In genomic region chr2:20932748-20933313, GRCm38 (mm10) we compare ENCODE assay signal across 23 mouse cellular contexts. TPM values are rescaled to one million over a fixed set of nuclear protein-coding genes. Genes with fewer than 3 reads are reported as not detected.
A peak's percentile ranks its signal among the peaks of the same experiment; 100 is the strongest.
DNase-seq lines count a peak whose midpoint lies in the region; ATAC-seq and TF ChIP-seq lines count a peak whose summit lies in the region.
"Had no signal": no experiment of that assay in that cellular context is flagged by ENCODE, and none has a peak within 500 bp of the region (broad histone marks: within the 10 kb centered on the region; RNA-seq: fewer than 3 reads in every experiment).

No protein-coding gene starts in this region.

- DNase-seq in frontal cortex, postnatal 14 days (ENCODE audit: low spot score in 2 of 2): no peak
- peak; percentile 16 for DNase-seq in limb, embryonic 11.5 days (ENCODE audit: low spot score)
- no peak for DNase-seq in limb, embryonic 10.5 days (ENCODE audit: low spot score)
- no peak for DNase-seq in ES-E14 (ENCODE audit: low read depth, low spot score)
- no peak for DNase-seq in spleen, adult 18-20 months
- DNase-seq: adrenal gland, postnatal 14 days; B cell, adult 2 months; cerebellum, postnatal 14 days; heart, adult 18-20 months; heart, postnatal 36 days; kidney, adult 18-20 months; kidney, postnatal 10 days; lung, postnatal 36 days had no signal

- H3K27ac ChIP-seq in limb, embryonic 11.5 days (replicated peaks; ENCODE audit: low read depth, low read length): no peak overlapping the region
- no peak overlapping the region for H3K27ac ChIP-seq in limb, embryonic 10.5 days
- peak overlapping the region; percentile 61; the same call in 1 of the 2 replicates for H3K27ac ChIP-seq in ES-E14 (ENCODE audit: insufficient read depth, low read depth, low read length, poor library complexity, severe bottlenecking)
- H3K27ac ChIP-seq: embryonic facial prominence, embryonic 12.5 days; hindbrain, embryonic 14.5 days; liver, embryonic 14.5 days; lung, embryonic 15.5 days; midbrain, embryonic 12.5 days; stomach, postnatal 0 days had no signal

- H3K9me3 ChIP-seq in limb, embryonic 11.5 days (ENCODE audit: control insufficient read depth, low read length): no peaks in the 10 kb centered on the region
- no peaks in the 10 kb centered on the region for H3K9me3 ChIP-seq in limb, embryonic 10.5 days (replicated peaks)
- H3K9me3 ChIP-seq in ES-E14 (ENCODE audit: control insufficient read depth, insufficient read depth, low read depth, low read length): no peaks in the 10 kb centered on the region
- H3K9me3 ChIP-seq: embryonic facial prominence, embryonic 12.5 days; lung, embryonic 15.5 days; midbrain, embryonic 12.5 days had no signal

- H3K4me2 ChIP-seq in limb, embryonic 11.5 days (ENCODE audit: low read depth, severe bottlenecking): no peak overlapping the region
- H3K4me2 ChIP-seq: embryonic facial prominence, embryonic 12.5 days; hindbrain, embryonic 14.5 days; lung, embryonic 15.5 days; midbrain, embryonic 12.5 days had no signal

- ATAC-seq in frontal cortex, adult (ENCODE audit: low TSS enrichment): peak; percentile 62
- no peak for ATAC-seq in limb, embryonic 11.5 days (ENCODE audit: insufficient number of reproducible peaks, low FRiP score, low TSS enrichment, low read depth)
- 0 out of 2 replicates have a peak, but pooled peaks have one; percentile 38 for ATAC-seq in megakaryocyte-erythroid progenitor cell, adult 5-6 weeks (replicated peaks; ENCODE audit: low FRiP score, low TSS enrichment, poor library complexity, severe bottlenecking)
- ATAC-seq: inflammation-experienced regulatory T-cells, adult 6 months had no signal

- no peaks in the 10 kb centered on the region for H3K36me3 ChIP-seq in limb, embryonic 11.5 days (ENCODE audit: control insufficient read depth, insufficient read depth, low read length)
- H3K36me3 ChIP-seq in limb, embryonic 10.5 days: no peaks in the 10 kb centered on the region
- H3K36me3 ChIP-seq in ES-E14 (ENCODE audit: control insufficient read depth, insufficient read depth, low read length, poor library complexity, severe bottlenecking): no peaks in the 10 kb centered on the region
- H3K36me3 ChIP-seq: embryonic facial prominence, embryonic 12.5 days; lung, embryonic 15.5 days had no signal

- in situ Hi-C loops in ES-E14 (cut with MboI; ENCODE audit: low sequenced_read_pairs in 2 of 2, unreplicated experiment in 2 of 2): no loop called here

- no peaks in the 10 kb centered on the region; the same call in 1 of the 2 replicates for H3K4me1 ChIP-seq in limb, embryonic 11.5 days (ENCODE audit: control insufficient read depth, insufficient read depth, low read length)
- peaks cover 21% of the 10 kb centered on the region for H3K4me1 ChIP-seq in limb, embryonic 10.5 days
- peaks cover 20 to 31% of the 10 kb centered on the region in 2 experiments for H3K4me1 ChIP-seq in ES-E14 (ENCODE audit: control insufficient read depth in 2 of 2, insufficient read depth in 2 of 2, low read length in 2 of 2, poor library complexity in 1 of 2)
- H3K4me1 ChIP-seq: embryonic facial prominence, embryonic 12.5 days had no signal

- no peaks in the 10 kb centered on the region for H3K27me3 ChIP-seq in limb, embryonic 11.5 days (ENCODE audit: control insufficient read depth, insufficient read depth, low read length)
- H3K27me3 ChIP-seq in limb, embryonic 10.5 days (ENCODE audit: low read depth, poor library complexity, severe bottlenecking): no peaks in the 10 kb centered on the region
- H3K27me3 ChIP-seq: CH12.LX; embryonic facial prominence, embryonic 12.5 days; lung, embryonic 15.5 days; midbrain, embryonic 12.5 days had no signal

- WGBS in limb, embryonic 11.5 days: 88% methylated on average over 8 of the region's 8 CpGs
- WGBS in limb, embryonic 10.5 days: 89% methylated on average over 8 of the region's 8 CpGs

- H3K9ac ChIP-seq in limb, embryonic 11.5 days (ENCODE audit: low read length): no peak overlapping the region
- H3K9ac ChIP-seq in ES-E14 (ENCODE audit: insufficient read depth, low read depth, low read length, poor library complexity, severe bottlenecking): no peak overlapping the region
- H3K9ac ChIP-seq: embryonic facial prominence, embryonic 12.5 days; hindbrain, embryonic 14.5 days; liver, embryonic 14.5 days; lung, embryonic 15.5 days; midbrain, embryonic 12.5 days had no signal

- H3K4me3 ChIP-seq in limb, embryonic 11.5 days (ENCODE audit: low read depth, low read length): no peak overlapping the region
- H3K4me3 ChIP-seq in limb, embryonic 10.5 days: no peak overlapping the region
- no peak overlapping the region for H3K4me3 ChIP-seq in ES-E14 (ENCODE audit: insufficient read depth in 1 of 2, low read depth in 1 of 2, low read length in 2 of 2, poor library complexity in 1 of 2, severe bottlenecking in 1 of 2)
- H3K4me3 ChIP-seq: embryonic facial prominence, embryonic 12.5 days; lung, embryonic 15.5 days; midbrain, embryonic 12.5 days had no signal

TF ChIP-seq in ES-E14, 5 proteins besides CTCF, POLR2A, EP300 and RAD21:
- no peak for TF ChIP-seq ZC3H11A (IDR thresholded peaks at IDR 0.05; ENCODE audit: borderline replicate concordance, low read depth, low read length)
- TF ChIP-seq ZNF384 (IDR thresholded peaks at IDR 0.05; ENCODE audit: low read depth, low read length): no peak
- no peak for TF ChIP-seq HCFC1 (IDR thresholded peaks at IDR 0.05; ENCODE audit: borderline replicate concordance, insufficient read depth, low read length)
- TF ChIP-seq CHD2 (IDR thresholded peaks at IDR 0.05; ENCODE audit: low read depth, low read length): no peak

RNA-seq across cellular contexts. Expression of gene Arhgap21, which starts 35.9 kb away (rescaled TPM):
- polyA plus RNA-seq in limb, embryonic 11.5 days (2014; fragmentation: Nextera tagmentation; extraction: Ambion mirVana): 16.3 and 16.9 TPM in 2 replicates
- polyA plus RNA-seq in limb, embryonic 10.5 days (2016; fragmentation: Nextera tagmentation; extraction: Ambion mirVana): 12.9 and 13.6 TPM in 2 replicates
- 35.6 and 40.1 TPM in 2 replicates for total RNA-seq in ES-E14 (2012; rRNA removed)
- 54.8 and 57.8 TPM in 2 replicates for total RNA-seq in megakaryocyte-erythroid progenitor cell, adult 5-6 weeks (2014; fragmentation: Nextera tagmentation)
- 28.3 and 32.9 TPM in 2 replicates for total RNA-seq in megakaryocyte-erythroid progenitor cell, adult 5-6 weeks (2017)
